Mouse (Mus musculus) cerebellum, adult 11-12 months (tissue): ENCODE measurements around the gene Tfg.

Experiments used
- DNase-seq: peaks from one replicate; pipeline ENCODE4 v3.0.0; 2022

Tfg gene

DNA sequence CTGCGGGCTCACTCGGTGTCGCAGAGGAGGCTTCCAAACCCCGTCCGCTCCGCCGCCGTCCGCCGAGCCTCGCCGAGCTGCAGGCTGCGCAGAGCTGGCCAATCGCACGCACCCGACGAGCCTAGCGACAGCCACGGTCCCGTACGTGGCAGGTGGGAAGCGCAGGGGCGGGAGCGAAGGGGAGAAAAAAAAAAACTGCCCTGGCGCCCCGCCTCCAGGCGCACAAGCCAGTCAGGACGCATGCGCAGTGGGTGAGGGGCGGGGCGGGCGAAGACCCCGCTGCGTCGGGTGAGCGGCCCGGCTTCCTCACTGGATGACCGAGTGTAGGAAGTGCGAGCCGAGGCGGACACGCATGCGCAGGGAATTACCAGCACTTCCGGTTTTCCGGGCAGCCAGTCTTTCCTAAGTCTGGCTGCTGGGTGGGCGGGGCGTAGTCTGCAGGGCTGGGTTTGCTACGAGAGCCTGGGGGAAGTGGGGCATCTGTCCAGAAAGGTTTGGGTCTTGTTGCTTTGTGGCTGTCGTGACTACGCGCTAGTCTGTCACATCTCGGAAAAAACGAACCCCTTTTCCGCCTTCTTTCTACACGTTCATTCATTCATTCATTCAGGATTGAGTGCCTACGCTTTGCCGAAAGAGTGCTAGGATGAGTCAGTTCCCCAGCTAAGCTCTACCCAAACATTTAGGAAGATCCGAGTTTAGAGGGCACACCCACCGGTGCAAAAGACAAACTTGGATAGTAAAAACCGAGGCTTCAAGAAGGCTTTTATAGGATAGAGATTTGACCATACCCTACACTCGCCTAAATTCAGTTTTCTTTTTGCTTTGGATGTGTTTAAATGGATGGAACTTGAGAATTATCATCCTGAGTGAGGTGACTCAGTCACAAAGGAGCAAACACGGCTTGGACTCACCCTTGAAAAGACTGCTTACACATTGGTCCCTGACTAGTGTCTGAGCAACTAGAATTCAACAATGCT, at the start of gene Tfg:
TSS of gene Tfg (minus strand) at position 227 of the 977 bp plus-strand sequence.
- peak; percentile 100 for DNase-seq

DNA sequence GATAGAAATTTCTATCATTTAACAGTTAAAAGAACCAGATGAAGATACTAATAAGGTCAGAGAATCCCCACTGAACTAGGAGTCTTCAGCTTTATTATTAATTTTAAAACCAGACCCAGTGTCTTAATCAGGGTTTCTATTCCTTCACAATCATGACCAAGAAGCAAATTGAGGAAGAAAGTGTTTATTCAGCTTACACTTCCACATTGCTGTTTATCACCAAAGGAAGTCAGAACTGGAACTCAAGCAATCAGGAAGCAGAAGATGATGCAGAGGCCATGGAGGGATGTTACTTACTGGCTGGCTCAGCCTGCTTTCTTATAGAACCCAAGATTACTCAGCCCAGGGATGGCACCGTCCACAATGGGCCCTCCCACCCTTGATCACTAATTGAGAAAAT, 11.8 kb upstream of the Tfg start:
- DNase-seq, result no peak

GRCm38 (mm10) chr16:56724927-56725326, 7.7 kb upstream of the Tfg start:
- DNase-seq, result no peak

GRCm38 (mm10) chr16:56722357-56722756, 5.1 kb upstream of the Tfg start:
- no peak for DNase-seq

DNA sequence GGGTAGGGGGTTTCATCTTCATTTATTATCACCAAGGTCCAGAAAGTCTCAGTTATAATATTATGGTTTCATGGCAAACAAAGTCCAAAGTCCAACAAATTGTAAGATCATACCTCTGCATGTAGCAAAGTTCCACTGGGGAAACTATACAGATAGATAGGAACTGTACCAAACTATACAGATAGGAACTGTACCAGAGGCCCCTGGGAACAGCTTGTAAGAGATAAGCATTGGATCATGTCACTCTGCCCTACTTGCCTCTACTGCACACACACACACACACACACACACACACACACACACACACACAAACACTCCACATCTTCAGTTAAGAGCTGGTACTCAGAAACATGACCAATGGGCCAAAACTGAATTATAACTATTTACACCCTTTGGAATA, 1.8 kb upstream of the Tfg start:
- DNase-seq, result no peak

DNA sequence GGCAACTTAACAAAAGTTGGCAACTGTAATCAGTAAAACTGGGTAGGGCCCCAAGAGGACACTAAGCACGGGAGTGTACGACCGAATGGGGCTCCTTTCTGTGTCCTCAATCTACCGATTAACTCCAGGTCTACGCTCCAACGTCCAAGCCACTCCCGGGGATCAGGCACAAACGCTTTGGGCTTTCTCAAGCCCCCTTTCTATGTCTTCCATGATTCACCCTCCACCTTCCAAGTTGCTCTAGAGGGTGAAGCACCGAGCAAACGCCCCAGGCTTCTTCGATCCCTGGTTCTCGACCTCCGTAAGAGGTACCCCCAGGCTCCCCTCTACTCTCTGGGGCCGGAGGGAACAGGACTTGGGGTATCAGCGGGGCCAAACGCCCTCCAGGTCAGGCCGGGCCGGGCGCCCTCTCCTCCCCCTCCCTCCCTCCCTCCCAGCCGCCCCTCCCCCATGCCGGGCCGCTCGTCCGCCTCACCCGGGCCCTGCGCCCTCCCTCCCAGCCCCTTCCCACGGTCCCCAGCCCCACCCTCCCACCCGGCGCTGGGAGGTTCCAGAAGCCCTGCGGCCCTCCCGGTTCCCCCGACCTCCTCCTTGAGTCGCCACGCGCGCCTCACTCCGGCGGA, 582 bp downstream of the Tfg start:
- DNase-seq, result peak; percentile 50

GRCm38 (mm10) chr16:56715608-56716007, 1.6 kb downstream of the Tfg start:
- DNase-seq, result no peak

DNA sequence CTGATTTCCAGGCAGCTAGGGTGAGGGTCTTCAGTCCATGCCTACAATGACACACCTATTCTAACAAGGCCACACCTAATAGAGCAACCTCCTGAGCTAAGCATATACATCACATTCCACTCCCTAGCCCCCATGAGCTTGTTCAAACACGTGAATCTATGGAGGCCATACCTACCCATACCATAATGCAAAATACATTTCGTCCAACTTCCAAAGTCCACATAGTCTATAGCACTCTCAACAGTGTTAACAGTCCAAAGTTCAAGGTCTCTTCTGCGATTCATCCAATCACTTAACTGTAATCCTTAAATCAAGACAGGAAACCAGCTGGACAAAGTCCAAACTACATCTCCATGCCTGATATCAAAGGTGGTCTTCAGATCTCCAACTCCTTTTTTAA, 7.2 kb downstream of the Tfg start:
- no peak for DNase-seq

DNA sequence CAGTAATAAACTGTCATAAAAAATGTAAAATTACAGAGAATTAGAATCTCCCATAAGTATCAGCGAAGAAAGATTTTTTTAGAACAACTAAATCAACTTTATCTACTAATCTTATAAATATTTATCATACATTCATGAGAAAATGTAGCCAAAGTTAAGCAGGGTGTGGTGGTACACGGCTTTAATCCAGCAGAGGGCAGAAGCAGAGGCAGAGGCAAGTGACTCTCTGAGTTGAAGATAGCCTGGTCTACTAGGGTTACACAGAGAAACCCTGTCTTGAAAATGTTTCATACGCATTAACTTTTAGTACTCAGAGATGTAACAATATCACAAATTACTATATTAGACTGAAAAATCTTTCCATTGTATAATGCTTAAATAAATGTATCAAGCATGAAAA, 11.5 kb downstream of the Tfg start:
- no peak for DNase-seq

GRCm38 (mm10) chr16:56700898-56701297, 16.4 kb downstream of the Tfg start:
- no peak for DNase-seq

- no peak for DNase-seq
Measured at GRCm38 (mm10) chr16:56696448-56696847, 20.8 kb downstream of the Tfg start.

DNA sequence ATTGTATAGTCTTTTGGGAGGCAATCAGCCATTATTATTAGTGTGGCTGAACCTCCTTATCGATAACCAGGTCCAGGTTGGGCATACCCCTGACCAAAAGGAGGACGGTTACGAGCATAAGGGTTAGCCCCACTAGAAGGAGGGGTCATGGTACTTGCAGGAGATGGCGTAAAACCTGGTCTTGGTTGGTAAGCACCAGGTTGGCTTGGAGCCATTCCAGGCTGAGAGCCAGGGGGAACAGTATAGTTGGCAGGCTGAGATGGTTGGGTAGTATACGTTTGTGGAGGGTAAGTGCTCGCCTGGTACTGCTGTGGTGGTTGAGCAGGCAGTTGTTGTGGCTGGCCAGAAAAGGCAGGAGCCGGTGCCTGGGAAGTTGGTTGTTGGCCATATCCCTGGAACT, 26.5 kb downstream of the Tfg start:
- DNase-seq, result peak; percentile 9

DNA sequence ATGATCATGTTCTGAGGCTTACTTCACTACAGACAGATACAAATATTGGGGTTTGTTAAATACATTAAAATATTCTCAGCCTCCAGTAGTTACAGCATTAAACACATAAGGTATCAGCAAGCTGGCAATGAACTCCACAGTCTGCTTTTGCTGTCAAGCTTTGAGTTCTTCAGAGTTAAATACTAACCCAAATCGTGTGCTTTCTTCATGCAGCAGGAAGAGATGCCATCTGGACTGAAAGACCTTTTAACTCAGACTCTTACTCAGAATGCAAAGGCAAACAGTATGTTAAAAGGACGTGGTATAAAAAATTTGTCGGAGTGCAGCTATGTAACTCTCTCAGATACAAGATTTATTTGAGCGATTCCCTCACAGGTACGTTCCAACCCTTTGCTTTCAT, 30.5 kb downstream of the Tfg start:
- no peak for DNase-seq

DNA sequence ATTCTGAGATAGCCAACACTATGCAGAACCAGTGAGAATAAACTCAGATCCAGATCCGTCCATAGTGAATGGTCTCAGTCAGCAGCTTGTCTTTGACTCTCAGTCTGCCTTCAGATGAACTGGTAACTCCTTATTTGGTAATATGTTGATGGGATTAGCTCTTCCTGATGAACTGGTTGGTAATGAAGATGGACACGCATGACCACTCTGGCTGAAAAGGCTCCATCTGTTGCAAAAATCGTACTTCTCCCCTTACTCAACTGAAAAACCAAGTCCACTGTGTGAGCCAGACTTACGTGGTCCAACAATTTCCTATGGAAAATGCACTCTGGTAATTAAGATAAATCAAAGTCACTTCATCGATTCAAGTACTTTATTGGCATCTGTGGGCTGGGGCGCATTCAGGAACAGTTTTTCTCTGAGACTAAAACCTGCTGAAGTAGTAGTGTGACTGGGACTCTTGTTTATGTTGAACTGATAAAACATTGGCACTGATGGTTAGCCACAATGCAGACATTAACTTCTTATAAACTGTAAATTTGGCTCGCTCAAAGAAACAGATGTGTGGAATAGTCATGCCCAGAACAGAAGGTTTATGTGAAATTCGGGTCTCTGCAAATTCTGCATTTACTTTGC, 36.1 kb downstream of the Tfg start:
- DNase-seq, result no peak

- DNase-seq, result no peak
Measured at GRCm38 (mm10) chr16:56677146-56677545, 40.1 kb downstream of the Tfg start.

GRCm38 (mm10) chr16:56673420-56673819, 43.8 kb downstream of the Tfg start:
- DNase-seq, result no peak

GRCm38 (mm10) chr16:56670941-56671340, 46.3 kb downstream of the Tfg start:
- DNase-seq, result no peak

- DNase-seq, result no peak
Measured at GRCm38 (mm10) chr16:56669520-56669919, 47.7 kb downstream of the Tfg start.

DNA sequence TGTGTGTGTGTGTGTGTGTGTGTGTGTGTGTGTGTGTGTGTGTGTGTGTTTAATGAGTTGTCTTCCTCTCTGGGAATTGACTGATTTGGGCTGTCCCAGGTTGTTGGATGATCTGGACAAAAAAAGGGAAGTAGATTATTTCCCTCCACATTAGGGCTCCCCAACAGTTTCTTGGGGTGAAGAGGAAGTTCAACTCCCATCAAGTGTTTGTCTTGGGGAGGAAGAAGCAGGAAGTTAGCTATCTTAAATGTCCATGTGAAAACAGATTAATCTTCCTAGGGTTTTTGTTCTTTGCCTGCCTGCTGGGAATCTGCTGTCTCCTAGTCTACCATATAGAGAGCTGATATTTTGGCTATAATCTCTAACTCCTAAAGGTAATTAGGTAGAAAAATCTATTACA, 58.4 kb downstream of the Tfg start:
- DNase-seq, result no peak

DNA sequence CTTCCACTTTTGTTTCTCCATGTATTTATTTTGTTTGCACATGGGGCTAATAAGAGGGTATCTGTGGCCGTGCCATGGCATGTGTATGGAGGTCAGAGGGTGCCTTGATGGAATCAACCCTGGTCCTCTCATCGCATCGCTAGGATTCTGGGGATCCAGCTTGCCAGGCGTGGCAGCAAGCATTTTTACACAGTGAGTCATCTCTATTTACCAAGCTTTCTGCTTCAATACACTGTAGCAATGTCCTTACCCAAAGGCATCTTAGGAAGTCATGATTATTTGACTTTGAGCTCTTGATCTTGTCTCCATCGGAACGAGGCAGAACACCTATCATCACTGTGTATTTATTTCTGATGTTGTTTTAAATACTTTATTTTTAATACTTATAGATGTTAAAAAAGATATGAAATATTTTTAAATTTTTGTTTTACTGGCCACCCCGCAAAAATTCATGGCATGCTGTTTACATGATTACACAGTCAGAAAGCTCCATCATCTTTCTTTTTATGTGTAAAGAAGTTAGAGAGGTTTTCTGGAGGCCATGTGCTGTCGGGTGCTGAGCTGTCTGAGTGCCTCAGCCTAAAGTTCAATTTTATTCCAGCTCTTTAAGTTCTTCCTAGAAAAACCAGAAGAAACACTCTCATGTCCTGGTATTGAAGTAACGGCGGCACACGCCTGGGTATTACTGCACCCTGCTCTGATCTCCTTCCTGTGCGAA, 61.9 kb downstream of the Tfg start:
- DNase-seq, result no peak

GRCm38 (mm10) chr16:56646382-56647172, 70.7 kb downstream of the Tfg start:
- no peak for DNase-seq

DNA sequence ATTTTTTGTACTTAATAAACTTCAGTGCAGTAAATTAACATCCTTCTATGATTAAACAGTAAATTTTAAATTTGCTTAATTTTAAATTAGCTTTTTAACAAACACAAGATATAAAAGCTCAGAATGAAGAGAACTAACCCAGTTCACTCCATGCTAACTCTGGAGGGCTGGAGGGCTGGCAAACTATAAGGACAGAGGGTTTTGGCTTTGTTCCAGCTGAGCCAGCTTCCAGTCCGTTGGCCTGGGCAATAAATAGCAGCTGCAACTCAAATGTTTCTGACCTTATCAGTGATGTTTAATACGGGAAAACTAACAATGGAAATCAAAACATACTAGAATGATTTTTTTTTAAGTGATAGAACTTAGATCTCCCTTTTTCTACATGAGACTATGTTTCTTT, 72.0 kb downstream of the Tfg start:
- no peak for DNase-seq
